In genomic region chr4:47352803-47353388, GRCm38 (mm10) we compare ENCODE assay signal across 8 mouse cellular contexts. TPM values are rescaled to one million over a fixed set of nuclear protein-coding genes. Genes with fewer than 3 reads are reported as not detected.
DNase-seq lines count a peak whose midpoint lies in the region; ATAC-seq lines count a peak whose summit lies in the region.

Tgfbr1 (plus strand) TSS chr4:47353222.

- peak; percentile 96 for DNase-seq in adipocyte (ENCODE audit: low spot score)
- DNase-seq in embryo, embryonic 10 days (ENCODE audit: low spot score) = peak; percentile 96
- peak; percentile 99 for DNase-seq in gastrocnemius, postnatal 10 days
- DNase-seq in induced T-regulatory cell, adult 2 months (ENCODE audit: low read depth) = peak; percentile 98
- peak; percentile 91 to 96 for DNase-seq in left cerebral cortex, adult 9 months (ENCODE audit: low spot score in 2 of 2)
- DNase-seq in right cerebral cortex, postnatal 14 days = peak; percentile 95
- peak; percentile 97 to 98 for DNase-seq in urinary bladder, postnatal 36 days (ENCODE audit: low spot score in 2 of 2)

- peak; percentile 85 for ATAC-seq in megakaryocyte progenitor cell, adult 5-6 weeks (replicated peaks; ENCODE audit: poor library complexity)

RNA-seq across cellular contexts. Expression of gene Tgfbr1, which starts in this region (rescaled TPM):
- total RNA-seq in gastrocnemius, postnatal 10 days (2021) = 10 to 100 TPM; 24.3 to 30.5 TPM
- 18.4 and 19.5 TPM in 2 replicates for total RNA-seq in megakaryocyte progenitor cell, adult 5-6 weeks (2015)
- 19.9 and 23.1 TPM in 2 replicates for total RNA-seq in megakaryocyte progenitor cell, adult 5-6 weeks (2017)

Comparison
In these comparisons a context has a peak if more than half of its experiments do, and no peak if none do; other contexts are left out.
1. Peak in every context shown above with its lines: DNase-seq and ATAC-seq.